Mouse (Mus musculus) heart, adult 18-20 months (tissue): Measurements from ENCODE around the gene Casd1. TPM values are rescaled to one million over a fixed set of nuclear protein-coding genes. Genes with fewer than 3 reads are reported as not detected.

Experiments
- total RNA-seq, 2 experiments: library from RNA; stranded (reverse); gene quantifications; 2 replicates each; pipeline ENCODE4 v1.2.3; 2021

Casd1 gene
- total RNA-seq, 2 experiments from 2014 or later = 21.7 to 22.5 TPM

Other genes starting within 250 kb of the Casd1 start
- gene Col1a2, start 96.0 kb upstream of the Casd1 start, total RNA-seq = 10 to 100 TPM; 54.7 to 63.2 TPM
- gene Sgce, start 146.4 kb downstream of the Casd1 start, total RNA-seq = 10 to 100 TPM; 16.5 to 19.4 TPM
- 1 to 10 TPM; 1.1 to 1.3 TPM for gene Peg10, start 146.5 kb downstream of the Casd1 start, total RNA-seq